Mouse (Mus musculus) embryonic facial prominence, embryonic 11.5 days (tissue): ENCODE results near the gene Tanc2. TPM values are rescaled to one million over a fixed set of nuclear protein-coding genes. Genes with fewer than 3 reads are reported as not detected.

Experiments used
- ATAC-seq: fragments of 200-750 bp; cut with Nextera tagmentation; replicated peaks from 2 replicates; pipeline ENCODE4 v1.8.0; 2017; ENCODE audit warnings: low read depth; ENCODE audit not compliant: insufficient number of reproducible peaks, low FRiP score, low TSS enrichment
- DNase-seq: peaks from one replicate; pipeline ENCODE4 v3.0.0-alpha.2; 2015; ENCODE audit warnings: low spot score
- H3K27ac ChIP-seq: fragments of 300-500 bp; sonication (generic); replicated peaks from 2 replicates; pipeline ENCODE4 v1.5.1; 2014; ENCODE audit warnings: mild to moderate bottlenecking, low read depth, low read length, control low read depth
- H3K27me3 ChIP-seq: fragments of 300-500 bp; sonication (generic); 2 replicates; pipeline ENCODE4 v1.6.1; 2014; ENCODE audit warnings: mild to moderate bottlenecking, low read length, moderate library complexity, mixed read lengths; ENCODE audit not compliant: control insufficient read depth, insufficient read depth
- H3K36me3 ChIP-seq: fragments of 300-500 bp; sonication (generic); replicated peaks from 2 replicates; pipeline ENCODE4 v1.6.1; 2014; ENCODE audit warnings: low read depth, mild to moderate bottlenecking, low read length, moderate library complexity, mixed read lengths; ENCODE audit not compliant: control insufficient read depth, insufficient read depth
- H3K4me1 ChIP-seq: fragments of 300-500 bp; sonication (generic); 2 replicates; pipeline ENCODE4 v1.6.1; 2014; ENCODE audit warnings: low read length, mixed read lengths; ENCODE audit not compliant: control insufficient read depth, insufficient read depth
- H3K4me2 ChIP-seq: fragments of 300-500 bp; sonication (generic); 2 replicates; pipeline ENCODE4 v1.6.1; 2014; ENCODE audit warnings: low read depth, mild to moderate bottlenecking, control low read depth, low read length, moderate library complexity
- H3K4me3 ChIP-seq: fragments of 300-500 bp; sonication (generic); 2 replicates; pipeline ENCODE4 v1.5.1; 2014; ENCODE audit warnings: low read depth, low read length, control low read depth
- H3K9ac ChIP-seq: fragments of 300-500 bp; sonication (generic); replicated peaks from 2 replicates; pipeline ENCODE4 v1.6.1; 2014; ENCODE audit warnings: mild to moderate bottlenecking, control low read depth, low read length
- H3K9me3 ChIP-seq: fragments of 300-500 bp; sonication (generic); replicated peaks from 2 replicates; pipeline ENCODE4 v1.6.1; 2016; ENCODE audit warnings: mild to moderate bottlenecking, low read length, inconsistent platforms, mixed read lengths; ENCODE audit not compliant: control insufficient read depth
- WGBS: fragments of 180-500 bp; shearing (Covaris S2); extraction: QIAGEN DNeasy Blood & Tissue Kit; methylation state at CpG from one replicate; pipeline ENCODE4 v1.1.7; 2014; 5-methylcytosine and 5-hydroxymethylcytosine counted together
- polyA plus RNA-seq: library from polyadenylated mRNA; unstranded; fragments of >200 nt; fragmentation: Nextera tagmentation; extraction: Ambion mirVana; gene quantifications from 2 replicates; pipeline ENCODE4 v1.2.1, GENCODE M21; 2014

Gene Tanc2
- polyA plus RNA-seq, 1 experiment from 2014 or later: 12.1 TPM

- Histone ChIP-seq H3K27ac (no peak overlapping the region), H3K4me1 (no peaks in the 10 kb centered on the region), H3K4me2 (no peak overlapping the region), H3K27me3 (no peaks in the 10 kb centered on the region), H3K4me3 (no peak overlapping the region), H3K36me3 (no peaks in the 10 kb centered on the region), H3K9me3 (no peaks in the 10 kb centered on the region), H3K9ac (no peak overlapping the region)
- ATAC-seq: no peak
- no peak for DNase-seq
- 87% methylated on average over 1 of the region's 1 CpGs for WGBS
Measured at GRCm38 (mm10) chr11:105743171-105743570, 153.4 kb downstream of the Tanc2 start.

GRCm38 (mm10) chr11:105749297-105750071, 159.7 kb downstream of the Tanc2 start:
- Histone ChIP-seq H3K27me3 (no peaks in the 10 kb centered on the region), H3K4me3 (no peak overlapping the region), H3K27ac (no peak overlapping the region), H3K9me3 (no peaks in the 10 kb centered on the region), H3K4me2 (no peak overlapping the region), H3K4me1 (no peaks in the 10 kb centered on the region), H3K9ac (no peak overlapping the region), H3K36me3 (no peaks in the 10 kb centered on the region)
- DNase-seq (no peak), ATAC-seq (no peak)
- WGBS: 75% methylated on average over 2 of the region's 2 CpGs

- no peaks in the 10 kb centered on the region for H3K9me3 ChIP-seq
- ATAC-seq (0 out of 2 replicates have a peak, but pooled peaks have one; percentile 70), DNase-seq (peak; percentile 78)
- 11% methylated on average over 7 of the region's 7 CpGs for WGBS
- 0 out of 2 replicates have a peak overlapping the region, but pooled peaks have one; percentile 32 for H3K9ac ChIP-seq
- H3K4me1 ChIP-seq: no peaks in the 10 kb centered on the region; the same call in 1 of the 2 replicates
- H3K36me3 ChIP-seq: no peaks in the 10 kb centered on the region
- H3K27me3 ChIP-seq: no peaks in the 10 kb centered on the region
- H3K4me3 ChIP-seq: peak overlapping the region; percentile 7; the same call in 1 of the 2 replicates
- H3K4me2 ChIP-seq: peak overlapping the region; percentile 27; the same call in 1 of the 2 replicates
- peak overlapping the region; percentile 80 for H3K27ac ChIP-seq
Measured at GRCm38 (mm10) chr11:105758561-105759203, 168.9 kb downstream of the Tanc2 start.

- H3K9ac ChIP-seq: no peak overlapping the region
- H3K4me3 ChIP-seq: no peak overlapping the region
- no peaks in the 10 kb centered on the region; the same call in 1 of the 2 replicates for H3K4me1 ChIP-seq
- DNase-seq (peak; percentile 15), ATAC-seq (no peak)
- H3K27me3 ChIP-seq: no peaks in the 10 kb centered on the region
- H3K27ac ChIP-seq: no peak overlapping the region
- 34% methylated on average over 2 of the region's 2 CpGs for WGBS
- no peaks in the 10 kb centered on the region for H3K9me3 ChIP-seq
- no peaks in the 10 kb centered on the region for H3K36me3 ChIP-seq
- no peak overlapping the region for H3K4me2 ChIP-seq
Measured at GRCm38 (mm10) chr11:105759413-105759812, 169.6 kb downstream of the Tanc2 start.

- H3K27me3 ChIP-seq: no peaks in the 10 kb centered on the region
- H3K9me3 ChIP-seq: no peaks in the 10 kb centered on the region
- no peaks in the 10 kb centered on the region for H3K36me3 ChIP-seq
- no peak overlapping the region for H3K9ac ChIP-seq
- DNase-seq: no peak
- 36% methylated on average over 4 of the region's 4 CpGs for WGBS
- ATAC-seq: no peak
- H3K4me2 ChIP-seq: no peak overlapping the region
- H3K27ac ChIP-seq: no peak overlapping the region
- H3K4me3 ChIP-seq: no peak overlapping the region
- H3K4me1 ChIP-seq: no peaks in the 10 kb centered on the region; the same call in 1 of the 2 replicates
Measured at GRCm38 (mm10) chr11:105760346-105760745, 170.6 kb downstream of the Tanc2 start.

- no peak for DNase-seq
- Histone ChIP-seq H3K9ac (no peak overlapping the region), H3K4me1 (no peaks in the 10 kb centered on the region), H3K27me3 (no peaks in the 10 kb centered on the region), H3K4me3 (no peak overlapping the region), H3K36me3 (no peaks in the 10 kb centered on the region), H3K4me2 (no peak overlapping the region), H3K27ac (no peak overlapping the region), H3K9me3 (no peaks in the 10 kb centered on the region)
- no peak for ATAC-seq
Measured at GRCm38 (mm10) chr11:105777802-105778201, 188.0 kb downstream of the Tanc2 start.

GRCm38 (mm10) chr11:105792501-105792900, 202.7 kb downstream of the Tanc2 start:
- Histone ChIP-seq H3K9ac (no peak overlapping the region), H3K9me3 (no peaks in the 10 kb centered on the region), H3K4me2 (no peak overlapping the region), H3K36me3 (no peaks in the 10 kb centered on the region), H3K4me1 (no peaks in the 10 kb centered on the region), H3K27ac (no peak overlapping the region), H3K4me3 (no peak overlapping the region), H3K27me3 (no peaks in the 10 kb centered on the region)
- ATAC-seq: no peak
- DNase-seq: no peak

- no peaks in the 10 kb centered on the region for H3K4me1 ChIP-seq
- no peak for DNase-seq
- 94% methylated on average over 3 of the region's 3 CpGs for WGBS
Measured at GRCm38 (mm10) chr11:105803686-105804085, 213.9 kb downstream of the Tanc2 start.

More at GRCm38 (mm10) chr11:105803686-105804085, 213.9 kb downstream of the Tanc2 start:
- no peak overlapping the region for H3K27ac ChIP-seq
- H3K36me3 ChIP-seq: no peaks in the 10 kb centered on the region
- no peaks in the 10 kb centered on the region for H3K9me3 ChIP-seq
- no peak overlapping the region for H3K9ac ChIP-seq
- no peak for ATAC-seq
- H3K4me2 ChIP-seq: no peak overlapping the region
- no peaks in the 10 kb centered on the region for H3K27me3 ChIP-seq
- H3K4me3 ChIP-seq: no peak overlapping the region
